Mouse (Mus musculus) gastrocnemius, postnatal 14 days (tissue): ENCODE measurements around the gene Znhit6. TPM values are rescaled to one million over a fixed set of nuclear protein-coding genes. Genes with fewer than 3 reads are reported as not detected.

Experiments
- DNase-seq: peaks from one replicate; pipeline ENCODE4 v3.0.0; 2021; ENCODE audit warnings: mixed read lengths
- intact Hi-C: fragments of 180-260 bp; cut with DNase I; formaldehyde crosslinking; loops from one replicate; pipeline ENCODE4 v1.15.1; 2025; ENCODE audit warnings: low total_unique reads
- total RNA-seq, 2 experiments: library from RNA; stranded (reverse); gene quantifications; 2 replicates each; pipeline ENCODE4 v1.2.3; 2021

The Znhit6 gene
- total RNA-seq, 2 experiments from 2014 or later: 10.4 to 11.8 TPM

- intact Hi-C loops: no loop called here
- DNase-seq: no peak
Measured at GRCm38 (mm10) chr3:145640583-145640982, 64.6 kb downstream of the Znhit6 start.

- DNase-seq: no peak
- intact Hi-C loops: no loop called here
Measured at GRCm38 (mm10) chr3:145641036-145641685, 65.2 kb downstream of the Znhit6 start.

- no peak for DNase-seq
- intact Hi-C loops: no loop called here
Measured at GRCm38 (mm10) chr3:145641878-145642277, 65.9 kb downstream of the Znhit6 start.

- no peak for DNase-seq
- intact Hi-C loops: no loop called here
Measured at GRCm38 (mm10) chr3:145642861-145643260, 66.9 kb downstream of the Znhit6 start.

GRCm38 (mm10) chr3:145645463-145645862 is 69.5 kb downstream of the Znhit6 start:
- intact Hi-C loops: loop anchor here (5.0 kb wide), 1 partner anchor 87 kb away; no protein-coding TSS in a partner anchor
- DNase-seq: no peak

- no peak for DNase-seq
- intact Hi-C loops: loop anchor here (5.0 kb wide), 1 partner anchor 86 kb away; no protein-coding TSS in a partner anchor
Measured at GRCm38 (mm10) chr3:145646009-145646408, 70.0 kb downstream of the Znhit6 start.

- intact Hi-C loops: loop anchor here (5.0 kb wide), 1 partner anchor 86 kb away; no protein-coding TSS in a partner anchor
- DNase-seq: no peak
Measured at GRCm38 (mm10) chr3:145646666-145647065, 70.7 kb downstream of the Znhit6 start.

- DNase-seq: no peak
- intact Hi-C loops: loop anchor here (5.0 kb wide), 1 partner anchor 85 kb away; no protein-coding TSS in a partner anchor
Measured at GRCm38 (mm10) chr3:145647416-145647815, 71.4 kb downstream of the Znhit6 start.

GRCm38 (mm10) chr3:145648097-145648931 is 72.3 kb downstream of the Znhit6 start:
- DNase-seq: no peak
- intact Hi-C loops: loop anchor here (5.0 kb wide), 1 partner anchor 84 kb away; no protein-coding TSS in a partner anchor

- peak; percentile 79 for DNase-seq
- intact Hi-C loops: loop anchor here (5.0 kb wide), 1 partner anchor 83 kb away; no protein-coding TSS in a partner anchor
Measured at GRCm38 (mm10) chr3:145648991-145649851, 73.2 kb downstream of the Znhit6 start.

- intact Hi-C loops: loop anchor here (5.0 kb wide), 1 partner anchor 82 kb away; no protein-coding TSS in a partner anchor
- DNase-seq: peak; percentile 87
Measured at GRCm38 (mm10) chr3:145649852-145650202, 73.8 kb downstream of the Znhit6 start, which contains the start of gene Ccn1. Gene Ccn1 (minus strand): TSS chr3:145649981.

- intact Hi-C loops: no loop called here
- peak; percentile 64 for DNase-seq
Measured at GRCm38 (mm10) chr3:145650298-145651011, 74.5 kb downstream of the Znhit6 start.

- intact Hi-C loops: no loop called here
- DNase-seq: peak; percentile 10
Measured at GRCm38 (mm10) chr3:145651029-145651977, 75.3 kb downstream of the Znhit6 start.

GRCm38 (mm10) chr3:145651978-145652321 is 75.9 kb downstream of the Znhit6 start:
- DNase-seq: no peak
- intact Hi-C loops: no loop called here

GRCm38 (mm10) chr3:145652322-145653131 is 76.5 kb downstream of the Znhit6 start:
- intact Hi-C loops: no loop called here
- DNase-seq: peak; percentile 27

GRCm38 (mm10) chr3:145653191-145653940 is 77.4 kb downstream of the Znhit6 start:
- peak; percentile 84 for DNase-seq
- intact Hi-C loops: no loop called here
